Mouse (Mus musculus): ENCODE results near the gene Mybph. TPM values are rescaled to one million over a fixed set of nuclear protein-coding genes. Genes with fewer than 3 reads are reported as not detected.
"Not testable (repeated sequence)": the region's sequence is repeated elsewhere in the genome, so short reads cannot be mapped to it uniquely, and the experiment has no call there.

Mybph gene
- polyA plus RNA-seq, 1 experiment from 2014 or later, result 1.7 TPM

DNA sequence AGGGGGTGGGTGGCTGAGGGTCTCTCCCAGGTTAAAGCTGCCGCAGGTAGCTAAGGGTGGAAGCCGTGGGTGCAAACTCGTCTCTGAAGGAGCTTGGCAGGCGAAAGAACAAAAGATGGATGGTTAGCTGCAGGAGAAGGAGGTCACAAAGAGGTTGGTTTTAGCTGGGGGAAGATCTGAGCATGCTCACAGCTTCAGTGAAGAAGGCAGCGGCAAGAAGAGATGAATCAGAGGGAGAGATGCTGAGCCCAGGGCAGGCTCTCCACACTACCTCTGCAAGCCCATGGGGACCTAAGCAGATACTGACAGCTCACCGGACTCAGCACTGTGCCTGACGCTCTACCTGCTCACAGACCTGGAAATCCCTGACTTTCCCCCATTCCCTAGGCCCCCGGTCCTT lies 48.0 kb downstream of the Mybph start:
- Histone ChIP-seq H3K9ac (ENCODE audit: low read depth, low read length) (no peak overlapping the region), H3K4me2 (ENCODE audit: low read depth, low read length) (no peak overlapping the region), H3K4me3 (ENCODE audit: low read depth, low read length) (no peak overlapping the region), H3K27ac (ENCODE audit: low read length) (no peak overlapping the region), H3K4me1 (ENCODE audit: control insufficient read depth, low read depth, low read length) (peaks cover 3% of the 10 kb centered on the region), H3K27me3 (ENCODE audit: control insufficient read depth, insufficient read depth, low read depth, low read length) (no peaks in the 10 kb centered on the region; the same call in 1 of the 2 replicates), H3K36me3 (ENCODE audit: control insufficient read depth, insufficient read depth) (no peaks in the 10 kb centered on the region), H3K9me3 (replicated peaks; ENCODE audit: control insufficient read depth, low read length) (no peaks in the 10 kb centered on the region)
- no peak for ATAC-seq (ENCODE audit: low read depth)
- WGBS (ENCODE audit: insufficient replicate concordance), result 63% methylated on average over 8 of the region's 8 CpGs

DNA sequence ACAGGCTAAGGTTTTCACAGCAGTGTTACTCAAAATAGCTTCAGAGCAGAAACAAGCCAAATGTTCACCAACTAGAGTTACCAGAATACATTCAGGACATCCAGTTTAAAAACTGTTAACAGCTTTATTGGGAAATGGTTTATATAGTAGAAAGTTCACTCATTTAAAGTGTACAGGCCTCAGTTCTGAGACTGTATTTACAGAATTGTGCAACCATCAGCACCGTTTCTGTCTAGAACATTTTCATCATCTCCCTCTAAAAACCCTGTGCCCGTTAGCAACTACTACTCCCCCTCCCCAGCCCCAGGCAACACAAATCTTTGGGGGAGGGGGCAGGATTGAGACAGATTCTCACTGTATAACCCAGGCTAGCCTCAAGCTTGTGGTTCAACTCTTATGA lies 49.0 kb downstream of the Mybph start:
- ATAC-seq (ENCODE audit: low read depth), result peak; percentile 14; the same call in 1 of the 2 replicates
- Histone ChIP-seq H3K9ac (ENCODE audit: low read depth, low read length) (no peak overlapping the region), H3K27me3 (ENCODE audit: control insufficient read depth, insufficient read depth, low read depth, low read length) (no peaks in the 10 kb centered on the region), H3K4me1 (ENCODE audit: control insufficient read depth, low read depth, low read length) (no peaks in the 10 kb centered on the region; the same call in none of the 2 replicates), H3K9me3 (replicated peaks; ENCODE audit: control insufficient read depth, low read length) (no peaks in the 10 kb centered on the region), H3K4me3 (ENCODE audit: low read depth, low read length) (no peak overlapping the region), H3K36me3 (ENCODE audit: control insufficient read depth, insufficient read depth) (no peaks in the 10 kb centered on the region), H3K4me2 (ENCODE audit: low read depth, low read length) (no peak overlapping the region), H3K27ac (ENCODE audit: low read length) (peak overlapping the region; percentile 59)
- 43% methylated on average over 2 of the region's 2 CpGs for WGBS (ENCODE audit: insufficient replicate concordance)

DNA sequence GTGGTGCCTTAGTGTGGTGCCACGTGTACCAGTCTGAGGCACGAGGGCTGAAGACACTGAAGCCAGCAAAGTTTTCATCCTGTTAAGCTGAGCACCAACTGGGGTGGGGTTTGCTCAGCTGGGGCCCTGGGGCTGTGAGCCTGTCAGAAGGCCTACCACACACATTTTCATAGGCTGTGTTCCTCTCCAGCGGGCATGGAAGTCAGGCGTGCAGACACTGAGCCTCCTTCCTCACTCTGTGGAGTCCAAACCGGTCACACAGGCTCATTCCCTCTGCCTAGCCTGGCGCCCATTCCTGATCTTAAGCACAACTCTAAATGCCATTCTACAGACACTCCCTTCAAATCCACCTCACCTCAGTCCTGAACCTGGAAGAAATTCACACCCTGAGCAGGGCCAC lies 50.3 kb downstream of the Mybph start:
- no peak for ATAC-seq (ENCODE audit: low read depth)
- H3K4me2 ChIP-seq (ENCODE audit: low read depth, low read length), result no peak overlapping the region
- no peak overlapping the region for H3K9ac ChIP-seq (ENCODE audit: low read depth, low read length)

DNA sequence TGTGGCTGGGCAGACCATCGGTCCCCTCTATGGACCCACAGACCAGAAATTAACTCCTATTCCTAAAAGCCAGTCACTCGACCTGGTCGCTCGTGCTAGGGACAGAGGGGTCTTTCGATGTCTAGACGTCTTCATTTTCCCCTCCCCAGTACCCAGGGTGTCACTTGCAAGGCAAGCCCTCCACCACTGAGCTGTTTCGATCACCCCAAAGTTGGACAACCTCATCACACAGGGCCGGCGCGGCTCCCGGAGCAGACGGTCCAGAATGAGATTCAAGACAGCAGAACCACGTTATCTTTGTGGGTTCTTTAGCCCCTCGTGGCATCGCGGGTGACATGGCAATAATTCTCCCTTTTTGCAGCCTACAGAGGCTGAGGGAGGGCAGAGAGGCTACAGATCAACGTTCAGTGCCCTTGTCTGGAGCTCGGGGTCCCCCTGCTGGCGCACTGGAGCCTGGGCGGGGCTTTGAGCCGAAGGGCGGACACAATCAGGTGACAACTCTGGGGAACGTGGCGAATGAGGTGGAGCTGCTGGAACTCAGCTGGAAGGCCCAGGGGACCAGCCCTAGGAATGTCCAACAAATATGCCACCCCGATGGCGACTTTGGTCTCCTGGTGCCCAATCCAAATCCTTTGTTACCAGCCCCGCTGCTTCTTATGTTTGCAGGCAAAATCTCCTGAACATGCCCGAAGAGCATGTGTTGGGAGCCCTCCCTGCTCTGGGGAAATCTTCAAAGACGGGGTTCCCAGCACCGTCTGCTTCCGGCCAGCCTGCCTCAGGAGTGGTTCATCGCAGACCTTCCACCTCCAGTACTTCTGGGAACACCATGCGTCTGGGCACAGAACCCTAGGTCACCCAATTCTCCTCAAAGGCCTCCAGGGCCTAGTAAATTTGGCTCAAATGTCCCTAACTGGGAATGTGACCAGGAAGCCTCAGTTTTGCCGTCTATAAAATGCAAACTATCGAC lies 51.0 kb downstream of the Mybph start:
- Histone ChIP-seq H3K36me3 (ENCODE audit: control insufficient read depth, insufficient read depth) (no peaks in the 10 kb centered on the region), H3K9me3 (replicated peaks; ENCODE audit: control insufficient read depth, low read length) (no peaks in the 10 kb centered on the region), H3K4me3 (ENCODE audit: low read depth, low read length) (no peak overlapping the region), H3K4me1 (ENCODE audit: control insufficient read depth, low read depth, low read length) (no peaks in the 10 kb centered on the region), H3K27me3 (ENCODE audit: control insufficient read depth, insufficient read depth, low read depth, low read length) (no peaks in the 10 kb centered on the region), H3K9ac (ENCODE audit: low read depth, low read length) (no peak overlapping the region), H3K27ac (ENCODE audit: low read length) (no peak overlapping the region), H3K4me2 (ENCODE audit: low read depth, low read length) (no peak overlapping the region)
- peak; percentile 77 for ATAC-seq (ENCODE audit: low read depth)
- WGBS (ENCODE audit: insufficient replicate concordance), result 23% methylated on average over 35 of the region's 35 CpGs

More for the DNA sequence above, 50.3 kb downstream of the Mybph start:
- Histone ChIP-seq H3K27ac (ENCODE audit: low read length) (no peak overlapping the region), H3K4me3 (ENCODE audit: low read depth, low read length) (no peak overlapping the region), H3K4me1 (ENCODE audit: control insufficient read depth, low read depth, low read length) (no peaks in the 10 kb centered on the region; the same call in none of the 2 replicates), H3K27me3 (ENCODE audit: control insufficient read depth, insufficient read depth, low read depth, low read length) (no peaks in the 10 kb centered on the region), H3K36me3 (ENCODE audit: control insufficient read depth, insufficient read depth) (no peaks in the 10 kb centered on the region), H3K9me3 (replicated peaks; ENCODE audit: control insufficient read depth, low read length) (no peaks in the 10 kb centered on the region)
- 44% methylated on average over 6 of the region's 6 CpGs for WGBS (ENCODE audit: insufficient replicate concordance)

DNA sequence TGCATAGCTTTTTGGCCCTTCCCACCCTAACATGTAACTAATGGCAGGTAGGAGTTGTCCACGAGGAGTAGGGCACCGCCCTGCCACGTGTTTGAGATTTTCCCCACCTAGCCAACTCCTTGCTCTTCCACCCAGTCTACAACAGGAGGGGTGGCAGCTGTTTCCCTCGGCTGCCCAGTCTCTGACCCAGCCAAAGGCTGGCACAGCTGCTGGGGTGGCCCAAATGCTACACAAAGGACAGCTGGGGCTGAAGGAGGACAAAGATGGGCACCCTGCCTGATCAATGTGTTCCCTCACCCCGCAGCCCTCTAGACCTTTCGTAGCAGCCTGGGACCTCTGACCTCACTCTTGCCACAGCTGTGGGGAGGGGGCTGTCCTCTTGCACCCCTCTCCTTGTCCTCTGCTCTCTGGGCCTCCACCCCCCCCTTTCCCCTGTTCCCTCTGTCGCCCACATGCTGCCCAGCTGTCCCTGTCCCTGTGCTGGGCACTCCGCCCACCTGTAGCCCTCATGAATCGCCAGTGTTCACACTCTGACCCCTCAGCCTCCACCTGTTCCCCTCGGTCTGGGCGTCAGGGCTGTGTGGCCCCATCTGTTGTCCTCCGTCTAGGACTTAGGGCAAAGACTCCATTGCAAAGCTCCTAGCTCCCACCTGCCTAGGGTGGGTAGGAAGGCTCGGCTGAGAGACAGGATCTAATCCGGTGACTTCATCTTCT lies 51.9 kb downstream of the Mybph start:
- H3K9me3 ChIP-seq (replicated peaks; ENCODE audit: control insufficient read depth, low read length), result no peaks in the 10 kb centered on the region
- no peak overlapping the region for H3K4me3 ChIP-seq (ENCODE audit: low read depth, low read length)
- ATAC-seq (ENCODE audit: low read depth), result no peak
- H3K36me3 ChIP-seq (ENCODE audit: control insufficient read depth, insufficient read depth), result no peaks in the 10 kb centered on the region
- 66% methylated on average over 14 of the region's 14 CpGs for WGBS (ENCODE audit: insufficient replicate concordance)
- H3K27ac ChIP-seq (ENCODE audit: low read length), result no peak overlapping the region
- no peaks in the 10 kb centered on the region for H3K27me3 ChIP-seq (ENCODE audit: control insufficient read depth, insufficient read depth, low read depth, low read length)
- H3K9ac ChIP-seq (ENCODE audit: low read depth, low read length), result no peak overlapping the region
- H3K4me1 ChIP-seq (ENCODE audit: control insufficient read depth, low read depth, low read length), result no peaks in the 10 kb centered on the region
- no peak overlapping the region for H3K4me2 ChIP-seq (ENCODE audit: low read depth, low read length)

DNA sequence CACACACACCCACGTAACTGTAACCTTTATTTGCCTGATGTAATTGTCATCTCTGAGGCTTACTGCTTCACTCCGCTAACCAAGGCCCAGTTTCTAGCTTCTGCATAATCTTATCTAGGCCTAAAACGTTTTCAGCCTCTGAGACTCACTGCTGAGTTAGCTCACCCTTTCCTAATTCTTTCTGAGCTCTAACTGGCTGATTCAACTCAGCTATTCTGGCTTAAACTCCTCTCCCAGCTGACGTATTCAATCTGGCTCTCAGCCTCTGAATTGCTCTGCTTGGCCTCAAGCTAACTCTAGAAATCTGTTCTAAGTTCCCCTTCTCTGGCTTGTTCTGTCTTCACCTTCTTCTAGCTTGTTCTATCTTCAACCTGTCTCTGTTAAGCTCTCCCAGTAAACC lies 53.3 kb downstream of the Mybph start:
- Histone ChIP-seq H3K36me3 (ENCODE audit: control insufficient read depth, insufficient read depth) (no peaks in the 10 kb centered on the region), H3K4me3 (ENCODE audit: low read depth, low read length) (no peak overlapping the region), H3K4me1 (ENCODE audit: control insufficient read depth, low read depth, low read length) (no peaks in the 10 kb centered on the region), H3K4me2 (ENCODE audit: low read depth, low read length) (no peak overlapping the region), H3K9ac (ENCODE audit: low read depth, low read length) (no peak overlapping the region), H3K9me3 (replicated peaks; ENCODE audit: control insufficient read depth, low read length) (no peaks in the 10 kb centered on the region), H3K27ac (ENCODE audit: low read length) (no peak overlapping the region), H3K27me3 (ENCODE audit: control insufficient read depth, insufficient read depth, low read depth, low read length) (no peaks in the 10 kb centered on the region)
- ATAC-seq (ENCODE audit: low read depth), result no peak
- 45% methylated on average over 4 of the region's 4 CpGs for WGBS (ENCODE audit: insufficient replicate concordance)

DNA sequence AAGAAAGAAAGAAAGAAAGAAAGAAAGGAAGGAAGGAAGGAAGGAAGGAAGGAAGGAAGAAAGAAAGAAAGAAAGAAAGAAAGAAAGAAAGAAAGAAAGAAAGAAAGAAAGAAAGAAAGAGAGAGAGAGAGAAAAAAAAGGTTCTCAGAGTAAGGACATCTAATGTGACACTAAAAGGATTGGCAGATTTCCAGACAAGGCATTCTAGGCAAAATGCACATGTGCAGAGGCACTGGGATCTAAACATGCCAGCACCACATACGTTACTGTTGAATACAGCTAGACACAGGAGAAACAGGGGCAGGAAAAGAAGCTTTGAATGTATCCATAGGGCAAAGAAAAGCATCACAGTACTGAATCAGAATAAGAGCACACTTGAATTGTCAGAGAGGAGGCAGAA lies 56.4 kb downstream of the Mybph start:
- H3K4me1 ChIP-seq (ENCODE audit: control insufficient read depth, low read depth, low read length); H3K27ac ChIP-seq (ENCODE audit: low read length); H3K36me3 ChIP-seq (ENCODE audit: control insufficient read depth, insufficient read depth); H3K4me2 ChIP-seq (ENCODE audit: low read depth, low read length); ATAC-seq (ENCODE audit: low read depth); H3K4me3 ChIP-seq (ENCODE audit: low read depth, low read length); H3K9ac ChIP-seq (ENCODE audit: low read depth, low read length); H3K27me3 ChIP-seq (ENCODE audit: control insufficient read depth, insufficient read depth, low read depth, low read length); H3K9me3 ChIP-seq (replicated peaks; ENCODE audit: control insufficient read depth, low read length): not testable (repeated sequence)
- WGBS (ENCODE audit: insufficient replicate concordance), result 51% methylated on average over 1 of the region's 1 CpGs

Data from liver, embryonic 16.5 days (tissue).